Mouse (Mus musculus) thymus, adult 2 months (tissue): Measurements from ENCODE around the gene Ppfibp2.

ENCODE experiments used
- CTCF ChIP-seq: fragments of 200-500 bp; IDR thresholded peaks from 2 replicates; pipeline ENCODE4 v1.5.1; 2012; ENCODE audit warnings: mild to moderate bottlenecking, control low read depth, low read length, moderate library complexity, borderline replicate concordance; ENCODE audit not compliant: control insufficient read depth, poor library complexity, insufficient read depth; ENCODE audit errors: extremely low read depth
- POLR2A ChIP-seq: fragments of 200-500 bp; IDR thresholded peaks from 2 replicates; pipeline ENCODE4 v1.6.1; 2012; ENCODE audit warnings: mild to moderate bottlenecking, low read length, control low read depth, moderate library complexity; ENCODE audit not compliant: control insufficient read depth, poor library complexity, insufficient read depth; ENCODE audit errors: extremely low read depth

DNA sequence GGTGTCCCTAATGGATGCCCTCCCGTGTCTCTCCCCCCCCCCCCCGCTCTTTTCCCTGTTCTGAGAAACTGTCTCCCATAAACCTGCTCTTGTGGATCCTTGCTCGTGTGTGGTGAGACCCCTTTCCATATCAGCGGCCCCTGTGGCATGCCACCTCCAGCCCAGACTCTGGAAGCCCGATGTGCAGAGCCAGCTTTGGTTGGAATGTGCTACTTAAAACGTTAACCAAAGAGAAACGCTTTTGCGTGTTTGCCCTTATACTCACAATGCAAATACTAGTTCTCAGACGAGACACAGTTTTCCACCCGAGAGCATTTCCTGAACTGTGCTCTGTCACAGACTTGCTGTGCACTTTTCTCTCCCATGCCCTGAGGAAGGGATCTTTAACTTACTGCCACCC lies 135.6 kb downstream of the Ppfibp2 start:
- TF ChIP-seq POLR2A (no peak), CTCF (no peak)
